Mouse (Mus musculus) naive thymus-derived CD4-positive, alpha-beta T cell, adult 5 months (primary cell): ENCODE results near the gene Mapk8ip1. TPM values are rescaled to one million over a fixed set of nuclear protein-coding genes. Genes with fewer than 3 reads are reported as not detected.

ENCODE experiments used
- polyA plus RNA-seq: library from polyadenylated mRNA; unstranded; fragments of 100-300 nt; shearing (Covaris generic); gene quantifications from one replicate; pipeline ENCODE4 v1.2.1, GENCODE M21; 2017

Gene Mapk8ip1
- not detected for polyA plus RNA-seq

DNA sequence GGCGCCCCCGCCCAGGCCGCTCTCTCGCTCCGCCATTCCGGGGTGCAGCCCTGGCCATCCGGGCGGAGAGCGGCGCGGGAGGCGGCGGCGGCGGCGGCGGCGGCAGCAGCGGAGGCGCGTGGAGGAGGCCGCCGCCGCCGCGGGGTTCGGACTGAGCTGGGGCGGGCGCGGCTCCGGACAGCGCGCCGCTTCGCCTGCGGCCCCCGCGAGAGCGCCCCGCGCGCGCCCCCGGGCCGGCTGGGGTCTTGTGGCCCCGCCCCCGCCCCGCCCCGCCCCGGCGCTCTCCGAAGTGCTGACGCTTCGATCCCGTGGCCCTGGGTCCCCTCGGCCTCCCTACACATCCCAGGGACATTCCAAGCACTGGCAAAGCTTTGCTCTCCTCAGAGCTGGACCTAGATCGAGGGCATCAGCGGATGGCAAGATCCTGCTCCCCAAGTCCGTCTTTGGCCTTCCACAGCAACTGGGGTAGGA is at the start of gene Mapk8ip1:
TSS of gene Mapk8ip1 (minus strand) at position 173 of the 471 bp plus-strand sequence.

GRCm38 (mm10) chr2:92433578-92434374 is 32.7 kb upstream of the Mapk8ip1 start, which contains the start of gene Cry2:
TSS of gene Cry2 (minus strand) at chr2:92434043.

GRCm38 (mm10) chr2:92381901-92382588 is 19.0 kb downstream of the Mapk8ip1 start, which contains the start of gene 1700029I15Rik:
TSS of gene 1700029I15Rik (plus strand) at chr2:92382538.

DNA sequence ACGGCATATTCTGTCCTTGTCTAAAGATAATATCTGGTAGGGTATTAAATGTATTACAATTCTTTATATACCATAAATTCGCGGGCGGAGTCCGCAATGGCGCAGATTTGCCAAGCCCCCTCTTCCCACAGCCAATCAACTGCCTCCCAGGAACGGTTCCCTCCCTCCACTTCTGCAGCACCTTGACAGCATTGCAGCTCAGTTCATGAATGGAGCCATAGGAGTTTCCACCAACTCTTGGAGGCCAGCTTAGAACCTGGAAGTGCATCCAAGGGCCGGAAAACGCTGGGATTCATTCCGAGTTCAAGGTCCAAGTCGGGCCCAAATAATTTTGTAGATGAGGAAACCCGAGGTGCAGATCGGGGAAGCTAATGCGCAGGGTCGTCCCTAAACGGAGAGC is 26.5 kb downstream of the Mapk8ip1 start, which contains the start of the genes Pex16 and Large2:
TSS of gene Pex16 (plus strand) at position 163 of the 400 bp plus-strand sequence.
TSS of gene Large2 (minus strand) at position 356 of the 400 bp plus-strand sequence.

Other genes starting within 250 kb of the Mapk8ip1 start
- gene Pex16, start 26.6 kb downstream of the Mapk8ip1 start, polyA plus RNA-seq, result 35.6 TPM
- gene Large2, start 26.4 kb downstream of the Mapk8ip1 start, polyA plus RNA-seq, result not detected
- 2.6 TPM for gene 1700029I15Rik, start 18.7 kb downstream of the Mapk8ip1 start, polyA plus RNA-seq
- gene Cry2, start 32.8 kb upstream of the Mapk8ip1 start, polyA plus RNA-seq, result 36.7 TPM
- 25.6 TPM for gene Slc35c1, start 59.3 kb upstream of the Mapk8ip1 start, polyA plus RNA-seq
- not detected for gene Chst1, start 198.4 kb upstream of the Mapk8ip1 start, polyA plus RNA-seq